Mouse (Mus musculus) mouse embryonic stem cell (cell line): ENCODE data around the gene Gm42906.

ENCODE experiments used
- in situ Hi-C, 2 experiments: fragments of 300-500 bp; cut with MboI; formaldehyde crosslinking; loops; 1 replicate in 1 of 2; 3 replicates in 1 of 2; pipeline ENCODE4 v1.14.3; 2019 to 2020; ENCODE audit warnings: low sequenced_read_pairs in 2 of 2, low pct_unique_long_range_greater_than_20kb in 1 of 2, mixed read lengths in 1 of 2; ENCODE audit not compliant: unreplicated experiment in 1 of 2

Gene Gm42906

GRCm38 (mm10) chr5:151333686-151334085 lies 94.3 kb downstream of the Gm42906 start:
- in situ Hi-C loops, result no loop called here

- in situ Hi-C loops, result no loop called here
Observed at GRCm38 (mm10) chr5:151333191-151333594, 94.8 kb downstream of the Gm42906 start.

- in situ Hi-C loops, result no loop called here
Observed at GRCm38 (mm10) chr5:151315804-151316597, 112.0 kb downstream of the Gm42906 start.

GRCm38 (mm10) chr5:151300286-151300685 lies 127.7 kb downstream of the Gm42906 start:
- in situ Hi-C loops, result no loop called here

- in situ Hi-C loops, result no loop called here
Observed at GRCm38 (mm10) chr5:151299576-151299975, 128.4 kb downstream of the Gm42906 start.

GRCm38 (mm10) chr5:151298371-151298770 lies 129.6 kb downstream of the Gm42906 start:
- in situ Hi-C loops, result no loop called here

GRCm38 (mm10) chr5:151296244-151296643 lies 131.7 kb downstream of the Gm42906 start:
- in situ Hi-C loops, result no loop called here

- in situ Hi-C loops, result no loop called here
Observed at GRCm38 (mm10) chr5:151293591-151293990, 134.4 kb downstream of the Gm42906 start.

GRCm38 (mm10) chr5:151292310-151292709 lies 135.7 kb downstream of the Gm42906 start:
- in situ Hi-C loops, result no loop called here

GRCm38 (mm10) chr5:151286331-151286730 lies 141.6 kb downstream of the Gm42906 start:
- in situ Hi-C loops, result no loop called here

- in situ Hi-C loops, result no loop called here
Observed at GRCm38 (mm10) chr5:151279531-151279930, 148.4 kb downstream of the Gm42906 start.

- in situ Hi-C loops, result no loop called here
Observed at GRCm38 (mm10) chr5:151277927-151278326, 150.0 kb downstream of the Gm42906 start.

- in situ Hi-C loops, result no loop called here
Observed at GRCm38 (mm10) chr5:151275986-151276385, 152.0 kb downstream of the Gm42906 start.

GRCm38 (mm10) chr5:151274265-151274664 lies 153.7 kb downstream of the Gm42906 start:
- in situ Hi-C loops, result no loop called here

GRCm38 (mm10) chr5:151270815-151271214 lies 157.1 kb downstream of the Gm42906 start:
- in situ Hi-C loops, result no loop called here

- in situ Hi-C loops, result no loop called here
Observed at GRCm38 (mm10) chr5:151266896-151267634, 160.9 kb downstream of the Gm42906 start.

- in situ Hi-C loops, result no loop called here
Observed at GRCm38 (mm10) chr5:151261558-151261957, 166.4 kb downstream of the Gm42906 start.

GRCm38 (mm10) chr5:151252213-151252612 lies 175.8 kb downstream of the Gm42906 start:
- in situ Hi-C loops, result no loop called here

GRCm38 (mm10) chr5:151251656-151252055 lies 176.3 kb downstream of the Gm42906 start:
- in situ Hi-C loops, result no loop called here
